Mouse (Mus musculus) liver, embryonic 16.5 days (tissue): ENCODE measurements around the gene C1s1. TPM values are rescaled to one million over a fixed set of nuclear protein-coding genes. Genes with fewer than 3 reads are reported as not detected.

Experiments used
- ATAC-seq: fragments of 200-750 bp; cut with Nextera tagmentation; 2 replicates; pipeline ENCODE4 v1.8.0; 2017; ENCODE audit warnings: low read depth, mild to moderate bottlenecking, moderate number of reproducible peaks, moderate library complexity
- H3K27ac ChIP-seq: fragments of 300-500 bp; sonication (generic); 2 replicates; pipeline ENCODE4 v1.5.1; 2014; ENCODE audit warnings: mild to moderate bottlenecking, low read length
- H3K27me3 ChIP-seq: fragments of 300-500 bp; sonication (generic); 2 replicates; pipeline ENCODE4 v1.6.1; 2014; ENCODE audit warnings: low read depth, low read length, mixed read lengths; ENCODE audit not compliant: control insufficient read depth, insufficient read depth
- H3K36me3 ChIP-seq: fragments of 300-500 bp; sonication (generic); 2 replicates; pipeline ENCODE4 v1.6.1; 2014; ENCODE audit warnings: mild to moderate bottlenecking; ENCODE audit not compliant: control insufficient read depth, insufficient read depth
- H3K4me1 ChIP-seq: fragments of 300-500 bp; sonication (generic); 2 replicates; pipeline ENCODE4 v1.6.1; 2014; ENCODE audit warnings: low read depth, low read length, mixed read lengths; ENCODE audit not compliant: control insufficient read depth
- H3K4me2 ChIP-seq: fragments of 300-500 bp; sonication (generic); 2 replicates; pipeline ENCODE4 v1.6.1; 2014; ENCODE audit warnings: low read depth, low read length, mixed read lengths
- H3K4me3 ChIP-seq: fragments of 300-500 bp; sonication (generic); 2 replicates; pipeline ENCODE4 v1.5.1; 2014; ENCODE audit warnings: low read depth, mild to moderate bottlenecking, low read length
- H3K9ac ChIP-seq: fragments of 300-500 bp; sonication (generic); 2 replicates; pipeline ENCODE4 v1.6.1; 2014; ENCODE audit warnings: low read depth, low read length
- H3K9me3 ChIP-seq: fragments of 300-500 bp; sonication (generic); replicated peaks from 2 replicates; pipeline ENCODE4 v1.6.1; 2016; ENCODE audit warnings: low read length; ENCODE audit not compliant: control insufficient read depth
- WGBS: fragments of 180-500 bp; shearing (Covaris S2); extraction: QIAGEN DNeasy Blood & Tissue Kit; methylation state at CpG from one replicate; pipeline ENCODE4 v1.1.7; 2014; ENCODE audit not compliant: insufficient replicate concordance; 5-methylcytosine and 5-hydroxymethylcytosine counted together
- polyA plus RNA-seq: library from polyadenylated mRNA; unstranded; fragments of >200 nt; fragmentation: Nextera tagmentation; extraction: Ambion mirVana; gene quantifications from 2 replicates; pipeline ENCODE4 v1.2.1, GENCODE M21; 2015

Gene C1s1
- polyA plus RNA-seq, 1 experiment from 2014 or later: 79.9 TPM

- Histone ChIP-seq H3K9me3 (no peaks in the 10 kb centered on the region), H3K4me3 (no peak overlapping the region), H3K27ac (no peak overlapping the region), H3K4me2 (no peak overlapping the region), H3K9ac (no peak overlapping the region), H3K36me3 (no peaks in the 10 kb centered on the region), H3K27me3 (no peaks in the 10 kb centered on the region), H3K4me1 (no peaks in the 10 kb centered on the region)
- WGBS: 50% methylated on average over 6 of the region's 6 CpGs
- ATAC-seq: no peak
Measured at GRCm38 (mm10) chr6:124506991-124507390, 35.2 kb downstream of the C1s1 start.

- H3K4me2 ChIP-seq: no peak overlapping the region
- no peaks in the 10 kb centered on the region for H3K27me3 ChIP-seq
- H3K4me3 ChIP-seq: no peak overlapping the region
- ATAC-seq: no peak; the same call in 1 of the 2 replicates
- no peak overlapping the region for H3K9ac ChIP-seq
- H3K36me3 ChIP-seq: no peaks in the 10 kb centered on the region
- H3K9me3 ChIP-seq: no peaks in the 10 kb centered on the region
- no peaks in the 10 kb centered on the region; the same call in 1 of the 2 replicates for H3K4me1 ChIP-seq
- WGBS: 24% methylated on average over 4 of the region's 4 CpGs
- H3K27ac ChIP-seq: peak overlapping the region; percentile 6; the same call in 1 of the 2 replicates
Measured at GRCm38 (mm10) chr6:124505028-124505427, 37.1 kb downstream of the C1s1 start.

DNA sequence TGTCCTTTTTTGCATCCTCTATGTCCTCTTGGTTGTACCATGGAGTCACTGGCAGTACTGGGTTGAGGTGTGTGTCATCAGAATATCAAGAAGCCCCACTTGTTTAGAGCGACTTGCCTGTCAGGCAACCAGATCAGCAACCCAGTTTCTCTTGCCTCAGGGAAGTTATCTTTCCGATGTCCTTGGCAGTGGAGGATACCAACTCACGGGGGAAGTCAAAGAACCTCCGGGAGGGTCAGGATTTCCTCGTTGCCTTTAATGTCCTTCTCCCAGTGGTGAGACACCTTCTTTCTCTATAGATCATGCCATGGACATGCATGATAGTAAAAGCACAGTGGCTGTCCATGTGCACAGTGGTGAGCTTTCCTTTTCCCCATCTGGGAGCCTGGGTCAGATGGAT lies 40.1 kb downstream of the C1s1 start:
- Histone ChIP-seq H3K4me2 (no peak overlapping the region), H3K27me3 (no peaks in the 10 kb centered on the region), H3K27ac (no peak overlapping the region), H3K36me3 (no peaks in the 10 kb centered on the region), H3K9me3 (no peaks in the 10 kb centered on the region), H3K9ac (no peak overlapping the region), H3K4me3 (no peak overlapping the region), H3K4me1 (no peaks in the 10 kb centered on the region; the same call in none of the 2 replicates)
- 55% methylated on average over 5 of the region's 5 CpGs for WGBS
- ATAC-seq: no peak

DNA sequence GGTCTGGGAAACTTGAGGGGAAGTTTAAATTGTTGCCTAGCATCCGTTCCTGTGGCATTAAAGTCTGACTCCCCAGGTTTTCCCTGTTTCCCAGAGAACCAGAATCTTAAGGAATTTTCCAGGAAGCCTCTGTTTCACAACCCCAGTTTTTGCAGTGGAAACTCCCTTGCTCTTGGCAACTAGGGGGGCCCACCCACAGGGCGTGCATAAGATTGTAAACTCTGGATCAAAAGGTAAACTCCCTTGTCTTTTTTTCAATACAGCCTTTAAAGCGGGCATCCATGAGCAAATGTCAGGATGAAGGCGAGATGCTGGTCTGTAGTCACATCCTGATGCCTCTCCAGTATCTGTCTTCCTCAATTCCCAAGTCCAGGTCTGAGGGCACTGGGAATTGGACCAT lies 40.7 kb downstream of the C1s1 start:
- Histone ChIP-seq H3K4me1 (no peaks in the 10 kb centered on the region; the same call in none of the 2 replicates), H3K27ac (no peak overlapping the region), H3K27me3 (no peaks in the 10 kb centered on the region), H3K36me3 (no peaks in the 10 kb centered on the region), H3K4me3 (no peak overlapping the region), H3K4me2 (no peak overlapping the region), H3K9ac (no peak overlapping the region), H3K9me3 (no peaks in the 10 kb centered on the region)
- ATAC-seq: no peak
- WGBS: 55% methylated on average over 4 of the region's 4 CpGs

- no peaks in the 10 kb centered on the region for H3K27me3 ChIP-seq
- ATAC-seq: peak; percentile 74
- WGBS: 57% methylated on average over 10 of the region's 10 CpGs
- H3K9me3 ChIP-seq: no peaks in the 10 kb centered on the region
- no peak overlapping the region for H3K4me3 ChIP-seq
- H3K36me3 ChIP-seq: no peaks in the 10 kb centered on the region; the same call in 1 of the 2 replicates
- no peak overlapping the region for H3K4me2 ChIP-seq
- H3K27ac ChIP-seq: peak overlapping the region; percentile 69
- H3K4me1 ChIP-seq: no peaks in the 10 kb centered on the region; the same call in none of the 2 replicates
- no peak overlapping the region for H3K9ac ChIP-seq
Measured at GRCm38 (mm10) chr6:124499914-124500566, 42.1 kb downstream of the C1s1 start.

- Histone ChIP-seq H3K4me2 (no peak overlapping the region), H3K4me1 (peaks cover 15% of the 10 kb centered on the region), H3K27me3 (no peaks in the 10 kb centered on the region), H3K9ac (no peak overlapping the region), H3K4me3 (no peak overlapping the region), H3K36me3 (no peaks in the 10 kb centered on the region; the same call in 1 of the 2 replicates), H3K9me3 (no peaks in the 10 kb centered on the region), H3K27ac (no peak overlapping the region)
- WGBS: 59% methylated on average over 5 of the region's 5 CpGs
- no peak for ATAC-seq
Measured at GRCm38 (mm10) chr6:124496054-124496453, 46.1 kb downstream of the C1s1 start.

- H3K4me3 ChIP-seq: peak overlapping the region; percentile 15
- peak overlapping the region; percentile 80 for H3K27ac ChIP-seq
- peak; percentile 26; the same call in 1 of the 2 replicates for ATAC-seq
- H3K4me1 ChIP-seq: peaks cover 15% of the 10 kb centered on the region
- WGBS: 48% methylated on average over 5 of the region's 5 CpGs
- no peaks in the 10 kb centered on the region for H3K27me3 ChIP-seq
- no peaks in the 10 kb centered on the region; the same call in 1 of the 2 replicates for H3K36me3 ChIP-seq
- no peaks in the 10 kb centered on the region for H3K9me3 ChIP-seq
- H3K4me2 ChIP-seq: peak overlapping the region; percentile 43
- H3K9ac ChIP-seq: peak overlapping the region; percentile 34
Measured at GRCm38 (mm10) chr6:124493886-124494285, 48.3 kb downstream of the C1s1 start.

- peaks cover 15% of the 10 kb centered on the region for H3K4me1 ChIP-seq
- H3K36me3 ChIP-seq: no peaks in the 10 kb centered on the region; the same call in 1 of the 2 replicates
- no peaks in the 10 kb centered on the region for H3K27me3 ChIP-seq
- H3K27ac ChIP-seq: peak within 1 kb of the TSS; percentile 80
- 2% methylated on average over 4 of the region's 4 CpGs for WGBS
- no peaks in the 10 kb centered on the region for H3K9me3 ChIP-seq
- peak; percentile 88 for ATAC-seq
- peak within 1 kb of the TSS; percentile 34 for H3K9ac ChIP-seq
- peak within 1 kb of the TSS; percentile 15 for H3K4me3 ChIP-seq
- peak within 1 kb of the TSS; percentile 43 for H3K4me2 ChIP-seq
Measured at GRCm38 (mm10) chr6:124492842-124493561, 49.2 kb downstream of the C1s1 start, which contains the start of gene C1rl. Gene C1rl (plus strand): TSS chr6:124493113.

- no peaks in the 10 kb centered on the region for H3K9me3 ChIP-seq
- no peaks in the 10 kb centered on the region; the same call in 1 of the 2 replicates for H3K36me3 ChIP-seq
- H3K9ac ChIP-seq: no peak overlapping the region
- ATAC-seq: no peak
- H3K27ac ChIP-seq: no peak overlapping the region
- no peak overlapping the region for H3K4me3 ChIP-seq
- H3K27me3 ChIP-seq: no peaks in the 10 kb centered on the region
- no peak overlapping the region for H3K4me2 ChIP-seq
- 56% methylated on average over 6 of the region's 6 CpGs for WGBS
- peaks cover 15% of the 10 kb centered on the region for H3K4me1 ChIP-seq
Measured at GRCm38 (mm10) chr6:124491427-124491826, 50.7 kb downstream of the C1s1 start.
